Mouse (Mus musculus) limb, embryonic 14.5 days (tissue): ENCODE data around the gene Arl3. TPM values are rescaled to one million over a fixed set of nuclear protein-coding genes. Genes with fewer than 3 reads are reported as not detected.
A peak's percentile ranks its signal among the peaks of the same experiment; 100 is the strongest.

ENCODE experiments used
- ATAC-seq: fragments of 200-750 bp; cut with Nextera tagmentation; 2 replicates; pipeline ENCODE4 v1.8.0; 2017; ENCODE audit warnings: low read depth, moderate number of reproducible peaks, moderate TSS enrichment; ENCODE audit not compliant: low FRiP score
- DNase-seq: peaks from one replicate; pipeline ENCODE4 v3.0.0-alpha.2; 2015; ENCODE audit warnings: low spot score
- H3K27ac ChIP-seq: fragments of 300-500 bp; sonication (generic); replicated peaks from 2 replicates; pipeline ENCODE4 v1.5.1; 2014; ENCODE audit warnings: low read depth, mild to moderate bottlenecking, low read length, moderate library complexity, mixed read lengths
- H3K27me3 ChIP-seq: fragments of 300-500 bp; sonication (generic); 2 replicates; pipeline ENCODE4 v1.6.1; 2014; ENCODE audit warnings: low read length, mixed read lengths; ENCODE audit not compliant: control insufficient read depth, insufficient read depth
- H3K36me3 ChIP-seq: fragments of 300-500 bp; sonication (generic); 2 replicates; pipeline ENCODE4 v1.6.1; 2014; ENCODE audit warnings: mild to moderate bottlenecking, low read length, moderate library complexity, mixed read lengths; ENCODE audit not compliant: control insufficient read depth, insufficient read depth
- H3K4me1 ChIP-seq: fragments of 300-500 bp; sonication (generic); 2 replicates; pipeline ENCODE4 v1.6.1; 2014; ENCODE audit warnings: antibody characterized with exemption, low read length, mixed read lengths; ENCODE audit not compliant: control insufficient read depth, insufficient read depth
- H3K4me2 ChIP-seq: fragments of 300-500 bp; sonication (generic); replicated peaks from 2 replicates; pipeline ENCODE4 v1.6.1; 2014; ENCODE audit warnings: low read depth, mild to moderate bottlenecking, low read length, moderate library complexity; ENCODE audit not compliant: severe bottlenecking
- H3K4me3 ChIP-seq: fragments of 300-500 bp; sonication (generic); replicated peaks from 2 replicates; pipeline ENCODE4 v1.5.1; 2014; ENCODE audit warnings: low read length
- H3K9ac ChIP-seq: fragments of 300-500 bp; sonication (generic); 2 replicates; pipeline ENCODE4 v1.6.1; 2014; ENCODE audit warnings: mild to moderate bottlenecking, low read depth, low read length, moderate library complexity; ENCODE audit not compliant: severe bottlenecking
- H3K9me3 ChIP-seq: fragments of 300-500 bp; sonication (generic); 2 replicates; pipeline ENCODE4 v1.6.1; 2016; ENCODE audit warnings: low read length; ENCODE audit not compliant: control insufficient read depth
- POLR2A ChIP-seq: fragments of 200-500 bp; IDR thresholded peaks from 2 replicates; pipeline ENCODE4 v1.8.0; 2012; ENCODE audit warnings: inconsistent platforms, mild to moderate bottlenecking, moderate library complexity, borderline replicate concordance; ENCODE audit not compliant: insufficient read depth, insufficient read length; ENCODE audit errors: extremely low read depth
- WGBS: fragments of 180-500 bp; shearing (Covaris S2); extraction: QIAGEN DNeasy Blood & Tissue Kit; methylation state at CpG from one replicate; pipeline ENCODE4 v1.1.7; 2014; 5-methylcytosine and 5-hydroxymethylcytosine counted together
- polyA plus RNA-seq, 2 experiments: library from polyadenylated mRNA; depleted of rRNA in 1 of 2; stranded (reverse) in 1 of 2; unstranded in 1 of 2; fragments of >200 nt; fragmentation: Nextera tagmentation in 1 of 2; extraction: Ambion mirVana in 1 of 2; gene quantifications; 2 replicates each; pipeline versions ENCODE4 v1.2.1 to v1.2.3; 2012 to 2014

Arl3 gene
- polyA plus RNA-seq, 2 experiments, result 87.2 to 120 TPM

DNA sequence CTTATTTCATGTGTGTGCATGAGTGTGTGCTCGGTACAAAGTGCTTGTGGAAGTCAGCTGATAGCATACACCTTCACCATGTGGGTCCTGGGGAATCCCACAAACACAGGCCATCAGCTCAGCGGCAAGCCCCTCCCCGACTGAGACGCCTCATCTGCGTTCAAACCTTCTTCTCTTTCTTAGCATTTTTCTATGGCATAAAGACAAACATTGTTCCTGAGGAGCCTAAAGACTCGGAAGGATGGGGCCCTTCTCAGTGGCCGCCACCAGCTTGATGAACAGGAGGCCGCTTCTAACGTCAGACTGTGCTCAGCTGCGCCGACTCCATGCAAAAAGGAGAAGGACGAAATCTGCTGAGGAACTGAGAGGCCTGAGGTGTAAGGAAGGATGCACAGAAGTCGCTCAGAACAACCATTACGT is 8.9 kb downstream of the Arl3 start:
- ATAC-seq (no peak), DNase-seq (no peak)
- no peak overlapping the region for H3K4me2 ChIP-seq
- no peaks in the 10 kb centered on the region for H3K27me3 ChIP-seq
- H3K4me1 ChIP-seq, result no peaks in the 10 kb centered on the region
- TF ChIP-seq POLR2A, result no peak
- WGBS, result 88% methylated on average over 14 of the region's 14 CpGs
- no peak overlapping the region for H3K4me3 ChIP-seq
- no peak overlapping the region for H3K9ac ChIP-seq
- no peak overlapping the region for H3K27ac ChIP-seq
- H3K9me3 ChIP-seq, result no peaks in the 10 kb centered on the region
- no peaks in the 10 kb centered on the region for H3K36me3 ChIP-seq

- 85% methylated on average over 4 of the region's 4 CpGs for WGBS
- H3K4me3 ChIP-seq, result no peak overlapping the region
Observed at GRCm38 (mm10) chr19:46563603-46564002, 9.4 kb downstream of the Arl3 start.

GRCm38 (mm10) chr19:46562581-46563515 is 10.2 kb downstream of the Arl3 start:
- WGBS, result 83% methylated on average over 14 of the region's 14 CpGs
- TF ChIP-seq POLR2A, result no peak
- H3K9me3 ChIP-seq, result no peaks in the 10 kb centered on the region
- H3K4me2 ChIP-seq, result no peak overlapping the region
- no peak overlapping the region for H3K9ac ChIP-seq
- peaks cover 5% of the 10 kb centered on the region for H3K36me3 ChIP-seq
- H3K4me3 ChIP-seq, result no peak overlapping the region
- ATAC-seq, result no peak
- H3K4me1 ChIP-seq, result no peaks in the 10 kb centered on the region
- no peaks in the 10 kb centered on the region for H3K27me3 ChIP-seq
- DNase-seq, result no peak
- H3K27ac ChIP-seq, result no peak overlapping the region

More at GRCm38 (mm10) chr19:46563603-46564002, 9.4 kb downstream of the Arl3 start:
- Histone ChIP-seq H3K9ac (no peak overlapping the region), H3K27ac (no peak overlapping the region), H3K4me1 (no peaks in the 10 kb centered on the region), H3K27me3 (no peaks in the 10 kb centered on the region), H3K36me3 (no peaks in the 10 kb centered on the region), H3K4me2 (no peak overlapping the region), H3K9me3 (no peaks in the 10 kb centered on the region)
- no peak for ATAC-seq
- no peak for TF ChIP-seq POLR2A
- no peak for DNase-seq

- Histone ChIP-seq H3K27me3 (no peaks in the 10 kb centered on the region), H3K4me3 (no peak overlapping the region), H3K9me3 (no peaks in the 10 kb centered on the region), H3K36me3 (peaks cover 12% of the 10 kb centered on the region), H3K4me1 (no peaks in the 10 kb centered on the region), H3K9ac (no peak overlapping the region), H3K27ac (no peak overlapping the region), H3K4me2 (no peak overlapping the region)
- TF ChIP-seq POLR2A, result no peak
- DNase-seq (peak; percentile 72), ATAC-seq (no peak)
- 27% methylated on average over 1 of the region's 1 CpGs for WGBS
Observed at GRCm38 (mm10) chr19:46562132-46562531, 10.9 kb downstream of the Arl3 start.

DNA sequence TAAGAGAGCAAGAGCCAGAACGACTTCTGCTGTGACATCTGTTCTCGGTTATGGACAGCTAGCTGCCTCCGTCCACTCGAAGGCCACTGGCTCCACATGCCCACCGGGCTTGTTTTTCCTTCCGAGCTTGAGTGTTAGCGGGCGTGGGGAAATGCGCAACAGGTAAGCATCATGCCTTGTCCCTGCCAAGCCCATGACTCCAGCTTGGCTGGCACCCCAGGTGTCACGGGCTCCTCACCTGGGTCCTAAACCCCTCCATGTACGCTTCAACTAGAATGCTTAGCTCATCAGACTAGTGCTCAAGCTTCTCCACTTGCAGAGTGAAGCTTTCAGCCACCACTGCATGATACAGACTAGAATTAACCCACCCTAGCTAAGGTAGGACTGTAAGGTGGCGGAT is 14.4 kb downstream of the Arl3 start:
- ATAC-seq (no peak), DNase-seq (no peak)
- Histone ChIP-seq H3K9ac (no peak overlapping the region), H3K27ac (no peak overlapping the region), H3K4me1 (no peaks in the 10 kb centered on the region), H3K4me2 (no peak overlapping the region), H3K9me3 (no peaks in the 10 kb centered on the region), H3K4me3 (no peak overlapping the region), H3K36me3 (peaks cover 23% of the 10 kb centered on the region), H3K27me3 (no peaks in the 10 kb centered on the region)
- TF ChIP-seq POLR2A, result no peak
- WGBS, result 46% methylated on average over 12 of the region's 12 CpGs

GRCm38 (mm10) chr19:46558009-46558408 is 15.0 kb downstream of the Arl3 start:
- H3K4me2 ChIP-seq, result no peak overlapping the region
- DNase-seq (no peak), ATAC-seq (no peak)
- no peak overlapping the region for H3K27ac ChIP-seq
- 72% methylated on average over 8 of the region's 8 CpGs for WGBS
- H3K9me3 ChIP-seq, result no peaks in the 10 kb centered on the region
- H3K9ac ChIP-seq, result no peak overlapping the region
- TF ChIP-seq POLR2A, result no peak
- H3K27me3 ChIP-seq, result no peaks in the 10 kb centered on the region
- H3K36me3 ChIP-seq, result peaks cover 23% of the 10 kb centered on the region
- no peak overlapping the region for H3K4me3 ChIP-seq
- no peaks in the 10 kb centered on the region for H3K4me1 ChIP-seq
